Mouse (Mus musculus): ENCODE results near the gene Eva1a. TPM values are rescaled to one million over a fixed set of nuclear protein-coding genes. Genes with fewer than 3 reads are reported as not detected.

The Eva1a gene
- 37.3 and 45.4 TPM in 2 replicates for polyA plus RNA-seq (2014; fragmentation: Nextera tagmentation; extraction: Ambion mirVana)

GRCm38 (mm10) chr6:82040834-82041487 is at the start of gene Eva1a:
Gene Eva1a, plus strand, starts transcription at chr6:82041043.
- Histone ChIP-seq H3K36me3 (ENCODE audit: control insufficient read depth, insufficient read depth, low read length) (no peaks in the 10 kb centered on the region), H3K27ac (ENCODE audit: low read depth, low read length) (peak within 1 kb of the TSS; percentile 87), H3K9me3 (ENCODE audit: control insufficient read depth, low read length) (no peaks in the 10 kb centered on the region), H3K27me3 (ENCODE audit: control insufficient read depth, insufficient read depth, low read length) (no peaks in the 10 kb centered on the region), H3K4me2 (replicated peaks; ENCODE audit: low read depth, low read length) (peak within 1 kb of the TSS; percentile 83), H3K9ac (ENCODE audit: low read depth, low read length) (peak within 1 kb of the TSS; percentile 76), H3K4me1 (ENCODE audit: control insufficient read depth, insufficient read depth, low read length) (peaks cover 20% of the 10 kb centered on the region), H3K4me3 (ENCODE audit: low read length) (peak within 1 kb of the TSS; percentile 73)
- WGBS = 9% methylated on average over 11 of the region's 11 CpGs
- peak; percentile 39; the same call in 1 of the 2 replicates for ATAC-seq (ENCODE audit: low FRiP score, low TSS enrichment)

- H3K27me3 ChIP-seq (ENCODE audit: control insufficient read depth, insufficient read depth, low read length) = no peaks in the 10 kb centered on the region
- no peak overlapping the region for H3K4me2 ChIP-seq (replicated peaks; ENCODE audit: low read depth, low read length)
- H3K9me3 ChIP-seq (ENCODE audit: control insufficient read depth, low read length) = no peaks in the 10 kb centered on the region
- no peaks in the 10 kb centered on the region for H3K4me1 ChIP-seq (ENCODE audit: control insufficient read depth, insufficient read depth, low read length)
- WGBS = 72% methylated on average over 1 of the region's 1 CpGs
- no peak for ATAC-seq (ENCODE audit: low FRiP score, low TSS enrichment)
- no peak overlapping the region for H3K27ac ChIP-seq (ENCODE audit: low read depth, low read length)
- H3K36me3 ChIP-seq (ENCODE audit: control insufficient read depth, insufficient read depth, low read length) = no peaks in the 10 kb centered on the region
- H3K9ac ChIP-seq (ENCODE audit: low read depth, low read length) = no peak overlapping the region
- H3K4me3 ChIP-seq (ENCODE audit: low read length) = no peak overlapping the region
These were observed 28.5 kb upstream of the Eva1a start for GRCm38 (mm10) chr6:82012392-82012791.

- no peaks in the 10 kb centered on the region for H3K36me3 ChIP-seq (ENCODE audit: control insufficient read depth, insufficient read depth, low read length)
- H3K27ac ChIP-seq (ENCODE audit: low read depth, low read length) = no peak overlapping the region
- H3K9me3 ChIP-seq (ENCODE audit: control insufficient read depth, low read length) = no peaks in the 10 kb centered on the region
- H3K4me3 ChIP-seq (ENCODE audit: low read length) = no peak overlapping the region
- no peaks in the 10 kb centered on the region for H3K4me1 ChIP-seq (ENCODE audit: control insufficient read depth, insufficient read depth, low read length)
- no peak for ATAC-seq (ENCODE audit: low FRiP score, low TSS enrichment)
- WGBS = 71% methylated on average over 5 of the region's 5 CpGs
- no peaks in the 10 kb centered on the region for H3K27me3 ChIP-seq (ENCODE audit: control insufficient read depth, insufficient read depth, low read length)
- no peak overlapping the region for H3K4me2 ChIP-seq (replicated peaks; ENCODE audit: low read depth, low read length)
- H3K9ac ChIP-seq (ENCODE audit: low read depth, low read length) = no peak overlapping the region
These were observed 19.8 kb upstream of the Eva1a start for GRCm38 (mm10) chr6:82021074-82021473.

GRCm38 (mm10) chr6:82021494-82021893 is 19.3 kb upstream of the Eva1a start:
- H3K27ac ChIP-seq (ENCODE audit: low read depth, low read length) = no peak overlapping the region
- H3K27me3 ChIP-seq (ENCODE audit: control insufficient read depth, insufficient read depth, low read length) = no peaks in the 10 kb centered on the region
- no peak overlapping the region for H3K9ac ChIP-seq (ENCODE audit: low read depth, low read length)
- WGBS = 88% methylated on average over 5 of the region's 5 CpGs
- no peak for ATAC-seq (ENCODE audit: low FRiP score, low TSS enrichment)
- no peaks in the 10 kb centered on the region for H3K4me1 ChIP-seq (ENCODE audit: control insufficient read depth, insufficient read depth, low read length)
- no peak overlapping the region for H3K4me2 ChIP-seq (replicated peaks; ENCODE audit: low read depth, low read length)
- no peaks in the 10 kb centered on the region for H3K9me3 ChIP-seq (ENCODE audit: control insufficient read depth, low read length)
- no peak overlapping the region for H3K4me3 ChIP-seq (ENCODE audit: low read length)
- H3K36me3 ChIP-seq (ENCODE audit: control insufficient read depth, insufficient read depth, low read length) = no peaks in the 10 kb centered on the region

GRCm38 (mm10) chr6:82029611-82030510 is 11.0 kb upstream of the Eva1a start:
- 27% methylated on average over 19 of the region's 19 CpGs for WGBS
- no peak overlapping the region for H3K9ac ChIP-seq (ENCODE audit: low read depth, low read length)
- peak overlapping the region; percentile 91 for H3K27ac ChIP-seq (ENCODE audit: low read depth, low read length)
- peak; percentile 94 for ATAC-seq (ENCODE audit: low FRiP score, low TSS enrichment)
- no peak overlapping the region for H3K4me3 ChIP-seq (ENCODE audit: low read length)
- peaks cover 7% of the 10 kb centered on the region; the same call in 1 of the 2 replicates for H3K4me1 ChIP-seq (ENCODE audit: control insufficient read depth, insufficient read depth, low read length)
- no peak overlapping the region for H3K4me2 ChIP-seq (replicated peaks; ENCODE audit: low read depth, low read length)
- H3K27me3 ChIP-seq (ENCODE audit: control insufficient read depth, insufficient read depth, low read length) = no peaks in the 10 kb centered on the region
- no peaks in the 10 kb centered on the region for H3K9me3 ChIP-seq (ENCODE audit: control insufficient read depth, low read length)
- H3K36me3 ChIP-seq (ENCODE audit: control insufficient read depth, insufficient read depth, low read length) = no peaks in the 10 kb centered on the region

GRCm38 (mm10) chr6:82030511-82030884 is 10.3 kb upstream of the Eva1a start:
- no peaks in the 10 kb centered on the region for H3K9me3 ChIP-seq (ENCODE audit: control insufficient read depth, low read length)
- H3K4me2 ChIP-seq (replicated peaks; ENCODE audit: low read depth, low read length) = no peak overlapping the region
- H3K27me3 ChIP-seq (ENCODE audit: control insufficient read depth, insufficient read depth, low read length) = no peaks in the 10 kb centered on the region
- H3K36me3 ChIP-seq (ENCODE audit: control insufficient read depth, insufficient read depth, low read length) = no peaks in the 10 kb centered on the region
- no peak overlapping the region for H3K9ac ChIP-seq (ENCODE audit: low read depth, low read length)
- peak overlapping the region; percentile 91 for H3K27ac ChIP-seq (ENCODE audit: low read depth, low read length)
- peaks cover 7% of the 10 kb centered on the region; the same call in 1 of the 2 replicates for H3K4me1 ChIP-seq (ENCODE audit: control insufficient read depth, insufficient read depth, low read length)
- 69% methylated on average over 8 of the region's 8 CpGs for WGBS
- ATAC-seq (ENCODE audit: low FRiP score, low TSS enrichment) = no peak
- no peak overlapping the region for H3K4me3 ChIP-seq (ENCODE audit: low read length)

GRCm38 (mm10) chr6:82037211-82037610 is 3.6 kb upstream of the Eva1a start:
- Histone ChIP-seq H3K4me2 (replicated peaks; ENCODE audit: low read depth, low read length) (no peak overlapping the region), H3K9ac (ENCODE audit: low read depth, low read length) (no peak overlapping the region), H3K4me3 (ENCODE audit: low read length) (no peak overlapping the region), H3K27me3 (ENCODE audit: control insufficient read depth, insufficient read depth, low read length) (no peaks in the 10 kb centered on the region), H3K9me3 (ENCODE audit: control insufficient read depth, low read length) (no peaks in the 10 kb centered on the region), H3K4me1 (ENCODE audit: control insufficient read depth, insufficient read depth, low read length) (no peaks in the 10 kb centered on the region), H3K27ac (ENCODE audit: low read depth, low read length) (no peak overlapping the region), H3K36me3 (ENCODE audit: control insufficient read depth, insufficient read depth, low read length) (no peaks in the 10 kb centered on the region)
- 77% methylated on average over 7 of the region's 7 CpGs for WGBS
- ATAC-seq (ENCODE audit: low FRiP score, low TSS enrichment) = no peak

GRCm38 (mm10) chr6:82039193-82039592 is 1.6 kb upstream of the Eva1a start:
- H3K9ac ChIP-seq (ENCODE audit: low read depth, low read length) = no peak overlapping the region
- no peaks in the 10 kb centered on the region for H3K36me3 ChIP-seq (ENCODE audit: control insufficient read depth, insufficient read depth, low read length)
- H3K4me1 ChIP-seq (ENCODE audit: control insufficient read depth, insufficient read depth, low read length) = peaks cover 6% of the 10 kb centered on the region; the same call in 1 of the 2 replicates
- ATAC-seq (ENCODE audit: low FRiP score, low TSS enrichment) = no peak
- H3K4me3 ChIP-seq (ENCODE audit: low read length) = no peak overlapping the region
- no peaks in the 10 kb centered on the region for H3K9me3 ChIP-seq (ENCODE audit: control insufficient read depth, low read length)
- no peak overlapping the region for H3K27ac ChIP-seq (ENCODE audit: low read depth, low read length)
- no peak overlapping the region for H3K4me2 ChIP-seq (replicated peaks; ENCODE audit: low read depth, low read length)
- H3K27me3 ChIP-seq (ENCODE audit: control insufficient read depth, insufficient read depth, low read length) = no peaks in the 10 kb centered on the region
- 84% methylated on average over 6 of the region's 6 CpGs for WGBS

- Histone ChIP-seq H3K9me3 (ENCODE audit: control insufficient read depth, low read length) (no peaks in the 10 kb centered on the region), H3K27me3 (ENCODE audit: control insufficient read depth, insufficient read depth, low read length) (no peaks in the 10 kb centered on the region), H3K4me3 (ENCODE audit: low read length) (no peak overlapping the region), H3K9ac (ENCODE audit: low read depth, low read length) (no peak overlapping the region), H3K4me2 (replicated peaks; ENCODE audit: low read depth, low read length) (no peak overlapping the region), H3K4me1 (ENCODE audit: control insufficient read depth, insufficient read depth, low read length) (peaks cover 10% of the 10 kb centered on the region), H3K27ac (ENCODE audit: low read depth, low read length) (no peak overlapping the region), H3K36me3 (ENCODE audit: control insufficient read depth, insufficient read depth, low read length) (no peaks in the 10 kb centered on the region)
- ATAC-seq (ENCODE audit: low FRiP score, low TSS enrichment) = no peak
- WGBS = 75% methylated on average over 7 of the region's 7 CpGs
These were observed 875 bp upstream of the Eva1a start for GRCm38 (mm10) chr6:82039968-82040367.

All from kidney, embryonic 14.5 days (tissue).